Mouse (Mus musculus) embryo, embryonic 11 days (tissue): ENCODE measurements around the gene Socs1.

Source experiments
- DNase-seq: peaks from one replicate; pipeline ENCODE4 v3.0.0-alpha.2; 2015

The Socs1 gene

GRCm38 (mm10) chr16:10761182-10761581 lies 24.2 kb downstream of the Socs1 start:
- no peak for DNase-seq

GRCm38 (mm10) chr16:10756168-10756567 lies 29.2 kb downstream of the Socs1 start:
- DNase-seq: no peak

- no peak for DNase-seq
These were observed 30.6 kb downstream of the Socs1 start for GRCm38 (mm10) chr16:10754521-10755296.

- DNase-seq: no peak
These were observed 35.5 kb downstream of the Socs1 start for GRCm38 (mm10) chr16:10749824-10750223.

GRCm38 (mm10) chr16:10749226-10749625 lies 36.1 kb downstream of the Socs1 start:
- no peak for DNase-seq

GRCm38 (mm10) chr16:10741082-10741481 lies 44.3 kb downstream of the Socs1 start:
- no peak for DNase-seq

GRCm38 (mm10) chr16:10739854-10740398 lies 45.4 kb downstream of the Socs1 start:
- no peak for DNase-seq

- no peak for DNase-seq
These were observed 46.5 kb downstream of the Socs1 start for GRCm38 (mm10) chr16:10738866-10739265.

- DNase-seq: no peak
These were observed 47.8 kb downstream of the Socs1 start for GRCm38 (mm10) chr16:10737571-10737970.

GRCm38 (mm10) chr16:10736364-10736763 lies 49.0 kb downstream of the Socs1 start:
- no peak for DNase-seq

- no peak for DNase-seq
These were observed 49.6 kb downstream of the Socs1 start for GRCm38 (mm10) chr16:10735781-10736180.

GRCm38 (mm10) chr16:10732421-10732820 lies 52.9 kb downstream of the Socs1 start:
- DNase-seq: no peak
